Mouse (Mus musculus) lung, postnatal 0 days (tissue): ENCODE results near the gene Ergic3.

Experiments used
- CTCF ChIP-seq: IDR thresholded peaks from 2 replicates; pipeline ENCODE4 v1.5.1; 2016; ENCODE audit warnings: antibody characterized with exemption, mild to moderate bottlenecking
- EP300 ChIP-seq: IDR thresholded peaks from 2 replicates; pipeline ENCODE4 v1.6.1; 2016; ENCODE audit warnings: antibody characterized with exemption, mild to moderate bottlenecking, control low read depth

DNA sequence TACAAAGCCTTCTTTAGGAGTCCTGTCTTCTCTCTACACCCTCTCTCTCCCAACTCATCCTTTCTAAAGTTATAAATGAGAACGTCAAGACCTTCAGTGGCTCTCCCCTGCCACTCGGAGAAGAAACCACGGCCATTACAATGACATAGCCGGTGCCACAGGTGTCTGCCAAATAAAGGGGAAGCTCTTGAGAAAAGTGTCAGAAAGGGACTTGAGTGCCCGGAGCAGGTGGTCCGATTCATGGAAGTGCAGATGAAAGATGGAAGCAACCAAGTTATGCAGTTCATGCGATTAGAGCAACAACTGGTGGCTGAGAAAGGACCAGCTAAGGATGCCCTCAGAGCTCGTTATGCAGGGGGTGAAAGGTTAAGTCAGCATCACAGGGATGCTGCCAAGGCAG is 35.1 kb downstream of the Ergic3 start:
- TF ChIP-seq CTCF (no peak), EP300 (no peak)
